Mouse (Mus musculus) thymus, adult 2 months (tissue): ENCODE measurements around the gene Acbd4.

Experiments used
- CTCF ChIP-seq: fragments of 200-500 bp; IDR thresholded peaks from 2 replicates; pipeline ENCODE4 v1.5.1; 2012; ENCODE audit warnings: mild to moderate bottlenecking, control low read depth, low read length, moderate library complexity, borderline replicate concordance; ENCODE audit not compliant: control insufficient read depth, poor library complexity, insufficient read depth; ENCODE audit errors: extremely low read depth
- POLR2A ChIP-seq: fragments of 200-500 bp; IDR thresholded peaks from 2 replicates; pipeline ENCODE4 v1.6.1; 2012; ENCODE audit warnings: mild to moderate bottlenecking, low read length, control low read depth, moderate library complexity; ENCODE audit not compliant: control insufficient read depth, poor library complexity, insufficient read depth; ENCODE audit errors: extremely low read depth

DNA sequence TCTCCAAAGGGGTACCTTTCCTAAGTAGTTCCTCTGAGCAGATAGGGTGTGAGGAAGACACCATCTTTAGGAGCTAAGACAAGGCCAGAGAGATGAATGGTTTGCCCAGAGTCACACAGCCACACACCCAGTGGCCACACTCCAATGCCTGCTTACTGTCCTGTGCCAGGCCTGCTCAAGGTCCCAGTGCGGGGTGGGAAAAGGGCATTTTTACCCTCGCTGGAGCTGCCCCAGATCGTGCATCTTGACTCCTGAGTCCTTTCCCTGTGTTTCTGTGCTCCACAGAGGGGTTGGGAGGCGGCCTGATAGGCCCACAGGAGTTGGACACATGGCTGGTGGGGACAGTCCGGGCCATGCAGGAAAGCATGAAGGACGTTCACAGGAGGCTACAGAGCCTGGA is 4.3 kb downstream of the Acbd4 start:
- TF ChIP-seq CTCF (no peak), POLR2A (no peak)
